Mouse (Mus musculus) small intestine, adult 10 weeks (tissue): ENCODE data around the gene Map7. TPM values are rescaled to one million over a fixed set of nuclear protein-coding genes. Genes with fewer than 3 reads are reported as not detected.

Experiments
- polyA plus RNA-seq: library from polyadenylated mRNA; stranded (reverse); fragments of 350-450 nt; fragmentation: Illumina TruSeq; extraction: RNeasy Lipid Tissue Mini Kit (QIAGEN cat#74804); gene quantifications from one replicate; pipeline ENCODE4 v1.2.3, GENCODE M21; 2014; ENCODE audit warnings: low replicate concordance

Gene Map7
- 85.5 TPM for polyA plus RNA-seq

DNA sequence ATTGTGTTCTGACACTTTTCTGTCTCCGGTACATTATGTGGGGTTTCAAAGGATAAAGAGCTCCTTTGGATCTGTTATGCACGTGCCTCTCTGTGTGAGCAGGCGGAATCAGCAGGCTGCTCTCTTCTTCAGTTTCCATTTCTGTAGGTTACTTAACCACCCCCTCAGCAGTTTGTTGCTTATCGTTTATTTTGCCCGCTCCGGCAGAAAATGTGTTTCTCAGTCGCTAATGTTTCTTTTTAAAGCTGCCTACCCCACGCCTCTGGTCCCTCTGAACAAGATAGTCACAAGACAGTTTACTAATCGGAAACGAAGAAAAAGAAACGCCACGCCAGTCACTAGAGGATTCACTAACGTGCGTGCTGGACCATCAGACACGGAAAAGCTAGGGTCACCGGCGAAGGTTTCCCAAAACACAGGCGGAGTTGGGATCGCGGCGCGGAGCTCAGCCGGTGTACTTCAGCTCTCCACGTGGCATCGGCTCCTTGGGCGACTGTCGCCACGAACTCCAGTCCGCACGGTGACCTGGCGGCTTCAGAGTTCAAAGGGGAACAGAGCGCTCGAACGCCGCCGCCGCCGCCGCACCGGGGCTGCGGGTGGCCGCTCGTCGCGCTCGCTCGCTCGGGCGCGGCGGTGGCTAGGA is at the start of gene Map7:
Gene Map7, plus strand, starts transcription at position 342 of the 643 bp plus-strand sequence.

DNA sequence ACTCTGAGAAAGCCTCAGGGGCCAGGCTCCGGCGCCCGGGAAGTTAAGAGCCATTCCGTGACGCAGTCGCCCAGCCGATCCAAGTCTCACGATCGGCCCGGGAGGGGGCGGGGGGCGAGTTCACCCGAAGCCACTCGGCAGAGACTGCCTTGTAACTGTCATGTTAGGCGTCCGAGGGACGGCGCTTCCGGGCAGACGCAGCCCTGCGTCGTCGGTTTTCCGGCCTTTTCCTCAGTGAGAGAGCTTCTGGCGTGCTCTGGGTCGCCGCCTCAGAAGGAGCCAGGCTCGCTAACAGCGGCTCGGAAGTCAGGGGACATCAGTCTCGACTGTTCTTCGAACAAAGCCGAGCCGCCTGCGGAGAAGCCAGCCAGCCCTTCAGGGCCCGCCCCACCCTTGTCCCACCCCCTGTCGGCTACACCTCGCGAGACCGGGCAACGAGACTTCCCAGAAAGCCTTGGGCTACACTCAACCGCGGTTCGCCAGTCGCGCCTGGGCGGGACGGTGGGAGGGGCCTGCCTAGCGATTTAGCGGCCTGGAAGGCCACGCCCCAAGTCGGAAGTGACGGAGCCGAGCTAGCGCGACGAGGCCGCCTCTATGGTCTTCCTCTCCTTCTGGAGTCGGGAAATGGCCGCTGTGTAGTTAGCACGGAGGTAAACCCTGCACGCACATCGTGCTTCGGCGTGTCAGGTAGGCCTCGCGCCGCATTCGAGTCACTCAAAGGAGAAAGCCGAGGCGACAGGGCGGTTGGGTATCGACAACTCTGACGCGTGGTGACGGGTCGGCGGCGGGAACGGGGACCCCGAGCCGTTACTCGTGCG is 163.9 kb downstream of the Map7 start, which contains the start of gene Bclaf1:
Gene Bclaf1, plus strand, starts transcription at position 552 of the 818 bp plus-strand sequence.

Other genes starting within 250 kb of the Map7 start
- gene Pex7, start 240.8 kb upstream of the Map7 start, polyA plus RNA-seq, result 18.9 TPM
- 8.5 TPM for gene Map3k5, start 214.0 kb upstream of the Map7 start, polyA plus RNA-seq
- 167 TPM for gene Bclaf1, start 164.0 kb downstream of the Map7 start, polyA plus RNA-seq
- 4.9 TPM for gene Mtfr2, start 199.3 kb downstream of the Map7 start, polyA plus RNA-seq